Mouse (Mus musculus): Measurements from ENCODE around the gene Bloc1s1. TPM values are rescaled to one million over a fixed set of nuclear protein-coding genes. Genes with fewer than 3 reads are reported as not detected.
A peak's percentile ranks its signal among the peaks of the same experiment; 100 is the strongest.

Bloc1s1 gene
- polyA plus RNA-seq, 1 experiment from 2014 or later = 188 TPM

GRCm38 (mm10) chr10:128899759-128900490 lies 23.9 kb downstream of the Bloc1s1 start:
- no peak overlapping the region for H3K9ac ChIP-seq
- WGBS = 82% methylated on average over 6 of the region's 6 CpGs
- H3K36me3 ChIP-seq (replicated peaks) = no peaks in the 10 kb centered on the region
- H3K27ac ChIP-seq = no peak overlapping the region
- H3K4me3 ChIP-seq (replicated peaks) = no peak overlapping the region
- no peak for ATAC-seq (ENCODE audit: low FRiP score)
- H3K9me3 ChIP-seq = no peaks in the 10 kb centered on the region
- H3K27me3 ChIP-seq = peaks cover 19% of the 10 kb centered on the region
- H3K4me1 ChIP-seq = peaks cover 9% of the 10 kb centered on the region; the same call in 1 of the 2 replicates
- no peak overlapping the region for H3K4me2 ChIP-seq

GRCm38 (mm10) chr10:128897501-128897900 lies 26.3 kb downstream of the Bloc1s1 start:
- no peak overlapping the region for H3K4me3 ChIP-seq (replicated peaks)
- ATAC-seq (ENCODE audit: low FRiP score) = no peak
- peaks cover 25% of the 10 kb centered on the region for H3K27me3 ChIP-seq
- WGBS = 13% methylated on average over 1 of the region's 1 CpGs
- H3K36me3 ChIP-seq (replicated peaks) = no peaks in the 10 kb centered on the region
- no peaks in the 10 kb centered on the region for H3K9me3 ChIP-seq
- H3K9ac ChIP-seq = no peak overlapping the region
- peaks cover 16% of the 10 kb centered on the region for H3K4me1 ChIP-seq
- H3K4me2 ChIP-seq = no peak overlapping the region
- no peak overlapping the region for H3K27ac ChIP-seq

GRCm38 (mm10) chr10:128896807-128897206 lies 27.0 kb downstream of the Bloc1s1 start:
- no peak for ATAC-seq (ENCODE audit: low FRiP score)
- Histone ChIP-seq H3K4me2 (0 out of 2 replicates have a peak overlapping the region, but pooled peaks have one; percentile 22), H3K27me3 (peaks cover 25% of the 10 kb centered on the region), H3K9me3 (no peaks in the 10 kb centered on the region), H3K4me1 (peaks cover 20% of the 10 kb centered on the region), H3K27ac (no peak overlapping the region), H3K4me3 (replicated peaks) (no peak overlapping the region), H3K36me3 (replicated peaks) (no peaks in the 10 kb centered on the region), H3K9ac (no peak overlapping the region)
- 37% methylated on average over 1 of the region's 1 CpGs for WGBS

GRCm38 (mm10) chr10:128895952-128896693 lies 27.7 kb downstream of the Bloc1s1 start:
- no peak overlapping the region for H3K4me3 ChIP-seq (replicated peaks)
- 3% methylated on average over 17 of the region's 17 CpGs for WGBS
- H3K36me3 ChIP-seq (replicated peaks) = no peaks in the 10 kb centered on the region
- no peak overlapping the region; the same call in 1 of the 2 replicates for H3K9ac ChIP-seq
- no peak overlapping the region for H3K27ac ChIP-seq
- H3K9me3 ChIP-seq = no peaks in the 10 kb centered on the region
- peaks cover 20% of the 10 kb centered on the region for H3K4me1 ChIP-seq
- no peak for ATAC-seq (ENCODE audit: low FRiP score)
- peaks cover 25% of the 10 kb centered on the region for H3K27me3 ChIP-seq
- H3K4me2 ChIP-seq = peak overlapping the region; percentile 22

DNA sequence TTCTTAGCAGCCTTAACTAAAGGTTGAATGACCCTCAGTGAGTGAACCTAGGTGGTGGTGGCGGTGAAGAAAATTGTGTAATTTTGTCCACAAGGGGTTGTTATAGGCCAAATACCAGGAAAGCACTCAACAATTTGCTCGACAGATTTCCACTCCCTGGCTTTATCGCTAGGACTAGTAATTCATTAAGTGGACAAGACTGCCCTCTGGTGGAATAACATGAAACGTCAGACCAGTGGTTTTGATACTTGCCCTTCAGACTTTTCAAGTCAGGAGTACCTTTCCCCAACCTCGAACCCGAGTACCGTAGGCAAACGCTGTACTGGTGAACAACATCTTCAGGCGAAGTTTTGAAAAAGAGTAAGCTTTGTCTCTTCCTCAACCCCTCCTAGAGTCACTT lies 28.4 kb downstream of the Bloc1s1 start:
- Histone ChIP-seq H3K9me3 (no peaks in the 10 kb centered on the region), H3K27me3 (peaks cover 25% of the 10 kb centered on the region), H3K4me3 (replicated peaks) (no peak overlapping the region), H3K27ac (no peak overlapping the region), H3K36me3 (replicated peaks) (no peaks in the 10 kb centered on the region), H3K9ac (no peak overlapping the region), H3K4me1 (peaks cover 23% of the 10 kb centered on the region), H3K4me2 (peak overlapping the region; percentile 22)
- under 1% methylated on average over 9 of the region's 9 CpGs for WGBS
- no peak for ATAC-seq (ENCODE audit: low FRiP score)

DNA sequence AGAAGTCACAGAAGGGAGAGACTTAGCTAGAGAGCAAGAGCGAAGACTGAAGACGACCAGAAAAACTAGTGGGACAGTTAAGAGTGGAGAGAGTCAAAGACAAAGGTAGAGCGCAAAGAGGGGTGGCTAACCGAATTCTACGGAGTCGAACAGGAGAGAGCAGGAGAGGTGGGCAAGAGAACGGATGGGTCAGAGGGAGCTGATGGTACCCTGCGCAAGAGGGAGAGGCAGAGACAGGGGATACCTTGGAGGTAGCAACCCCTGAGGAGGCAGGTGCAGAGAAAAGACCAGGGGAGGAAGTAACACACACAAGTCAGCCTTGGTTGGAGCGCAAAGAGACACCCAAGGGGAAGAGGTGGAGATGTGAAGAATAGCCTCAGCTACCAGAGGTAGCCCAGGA lies 31.6 kb downstream of the Bloc1s1 start:
- ATAC-seq (ENCODE audit: low FRiP score) = peak; percentile 18
- H3K4me1 ChIP-seq = peaks cover 51% of the 10 kb centered on the region
- peak overlapping the region; percentile 95 for H3K27ac ChIP-seq
- peak overlapping the region; percentile 78 for H3K4me3 ChIP-seq (replicated peaks)
- H3K9me3 ChIP-seq = no peaks in the 10 kb centered on the region
- peaks cover 8% of the 10 kb centered on the region for H3K36me3 ChIP-seq (replicated peaks)
- peak overlapping the region; percentile 84 for H3K9ac ChIP-seq
- WGBS = under 1% methylated on average over 9 of the region's 9 CpGs
- peak overlapping the region; percentile 91 for H3K4me2 ChIP-seq
- H3K27me3 ChIP-seq = peaks cover 22% of the 10 kb centered on the region

DNA sequence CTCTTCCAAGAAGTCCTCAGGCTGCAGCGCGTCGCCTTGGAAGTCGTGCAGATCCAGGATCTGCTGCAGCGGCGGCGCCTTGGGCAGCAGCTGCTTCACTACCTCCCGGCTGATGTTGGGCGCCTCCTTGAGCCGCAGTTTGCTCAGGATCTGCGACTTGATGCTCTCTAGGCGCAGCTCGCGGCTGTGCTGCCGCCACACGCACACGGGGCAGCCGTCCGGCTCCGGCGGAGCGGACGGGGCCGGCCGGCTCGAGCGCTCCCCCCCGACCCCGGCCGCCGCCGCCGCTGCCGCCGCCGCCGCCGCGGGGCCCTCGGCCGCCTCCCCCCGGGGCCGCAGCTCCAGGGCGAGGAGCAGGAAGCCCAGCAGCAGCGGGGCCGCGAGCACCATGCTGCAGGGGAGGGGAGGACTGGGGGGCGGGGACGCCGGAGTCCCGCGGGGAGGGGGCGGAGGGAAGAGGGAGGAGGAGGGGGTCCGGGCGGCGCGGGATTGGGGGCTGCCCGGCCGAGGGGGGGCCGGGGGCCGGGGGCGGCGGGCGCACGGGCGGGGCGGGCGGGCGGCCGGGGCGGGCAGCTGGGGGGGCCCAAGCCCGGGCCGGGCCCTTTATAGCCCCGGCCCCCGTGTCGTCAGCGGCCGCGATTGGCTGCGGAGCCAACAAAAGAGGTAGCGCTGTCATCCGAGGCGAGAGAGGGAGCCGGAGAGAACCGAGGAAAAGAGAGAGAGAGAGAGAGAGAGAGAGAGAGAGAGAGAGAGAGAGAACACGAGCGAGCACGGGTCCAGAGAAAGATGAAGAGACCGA lies 32.3 kb downstream of the Bloc1s1 start, which contains the start of gene Gdf11:
Gene Gdf11, minus strand, starts transcription at position 423 of the 799 bp plus-strand sequence.
- peak; percentile 90 for ATAC-seq (ENCODE audit: low FRiP score)
- peaks cover 51% of the 10 kb centered on the region for H3K4me1 ChIP-seq
- under 1% methylated on average over 46 of the region's 89 CpGs for WGBS

GRCm38 (mm10) chr10:128890383-128891295 lies 33.2 kb downstream of the Bloc1s1 start:
- under 1% methylated on average over 40 of the region's 40 CpGs for WGBS
- H3K36me3 ChIP-seq (replicated peaks) = peaks cover 24% of the 10 kb centered on the region
- peak overlapping the region; percentile 95 for H3K27ac ChIP-seq
- peak overlapping the region; percentile 84 for H3K9ac ChIP-seq
- no peak; the same call in 1 of the 2 replicates for ATAC-seq (ENCODE audit: low FRiP score)
- peaks cover 44% of the 10 kb centered on the region for H3K4me1 ChIP-seq
- H3K27me3 ChIP-seq = peaks cover 7% of the 10 kb centered on the region
- no peaks in the 10 kb centered on the region for H3K9me3 ChIP-seq
- peak overlapping the region; percentile 91 for H3K4me2 ChIP-seq
- H3K4me3 ChIP-seq (replicated peaks) = peak overlapping the region; percentile 78

More for the DNA sequence above, 32.3 kb downstream of the Bloc1s1 start, which contains the start of gene Gdf11:
- Histone ChIP-seq H3K9ac (peak within 1 kb of the TSS; percentile 84), H3K27ac (peak within 1 kb of the TSS; percentile 95), H3K9me3 (no peaks in the 10 kb centered on the region), H3K4me3 (replicated peaks) (peak within 1 kb of the TSS; percentile 78), H3K27me3 (peaks cover 15% of the 10 kb centered on the region), H3K4me2 (peak within 1 kb of the TSS; percentile 91), H3K36me3 (replicated peaks) (peaks cover 15% of the 10 kb centered on the region)

GRCm38 (mm10) chr10:128889846-128890245 lies 34.0 kb downstream of the Bloc1s1 start:
- Histone ChIP-seq H3K9me3 (no peaks in the 10 kb centered on the region), H3K4me2 (peak overlapping the region; percentile 91), H3K4me3 (replicated peaks) (peak overlapping the region; percentile 78), H3K4me1 (peaks cover 42% of the 10 kb centered on the region), H3K27me3 (peaks cover 6% of the 10 kb centered on the region), H3K9ac (peak overlapping the region; percentile 84), H3K27ac (peak overlapping the region; percentile 95), H3K36me3 (replicated peaks) (peaks cover 32% of the 10 kb centered on the region)
- ATAC-seq (ENCODE audit: low FRiP score) = no peak
- 0% methylated on average over 2 of the region's 2 CpGs for WGBS

DNA sequence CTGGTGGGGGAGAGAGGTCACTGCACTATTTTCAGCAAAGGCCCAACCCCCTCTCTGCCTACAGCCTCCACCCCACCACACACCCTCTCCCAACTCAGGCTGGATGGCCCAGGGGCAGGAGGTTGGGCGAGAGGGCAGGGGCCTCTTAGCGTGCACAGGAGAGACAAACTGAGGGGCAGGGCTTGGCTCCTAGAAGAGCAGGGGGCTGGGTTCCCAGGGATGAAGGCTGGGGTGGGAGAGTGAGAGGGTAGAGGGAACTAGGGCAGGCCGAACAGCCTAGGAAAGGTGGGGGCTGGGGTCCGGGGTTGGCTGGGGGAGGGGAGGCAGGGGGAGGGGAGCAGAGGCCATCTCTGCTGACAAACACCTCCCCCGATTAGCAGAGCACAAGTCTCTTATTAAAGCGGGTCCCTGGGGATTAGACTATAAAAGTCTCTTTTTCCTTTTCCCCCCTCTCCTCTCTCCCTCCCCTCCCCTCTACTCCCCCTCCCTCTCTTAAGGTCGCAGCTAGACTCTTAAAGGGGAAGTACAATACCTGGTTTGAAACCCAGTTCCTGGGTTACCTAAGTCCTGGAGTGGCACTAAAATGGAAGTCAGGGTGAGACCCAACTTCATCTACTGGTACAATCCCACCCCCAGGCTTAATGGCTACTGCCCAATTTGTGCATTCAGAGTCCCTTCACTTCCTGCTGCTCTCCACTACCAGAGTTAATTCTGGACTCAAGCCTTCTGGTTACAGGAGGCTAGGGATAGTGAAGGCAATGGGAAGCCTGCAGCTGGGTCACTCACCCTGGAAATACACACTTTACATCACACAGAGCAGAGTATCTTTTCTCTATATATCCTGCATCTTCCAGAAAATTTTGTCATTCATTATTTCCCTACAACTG lies 34.7 kb downstream of the Bloc1s1 start:
- Histone ChIP-seq H3K27me3 (peaks cover 2% of the 10 kb centered on the region; the same call in 1 of the 2 replicates), H3K9ac (peak overlapping the region; percentile 84), H3K4me3 (replicated peaks) (peak overlapping the region; percentile 78), H3K9me3 (no peaks in the 10 kb centered on the region), H3K4me2 (peak overlapping the region; percentile 91), H3K4me1 (peaks cover 42% of the 10 kb centered on the region), H3K27ac (peak overlapping the region; percentile 95), H3K36me3 (replicated peaks) (peaks cover 35% of the 10 kb centered on the region)
- ATAC-seq (ENCODE audit: low FRiP score) = peak; percentile 47
- WGBS = 3% methylated on average over 7 of the region's 7 CpGs
